Mouse (Mus musculus) bone marrow, adult 2 months (tissue): ENCODE data around the gene Tgfbr3.

Experiments
- CTCF ChIP-seq: fragments of 200-500 bp; IDR thresholded peaks from 2 replicates; pipeline ENCODE4 v1.5.1; 2011; ENCODE audit warnings: low read length, control low read depth; ENCODE audit not compliant: control insufficient read depth, insufficient read depth
- POLR2A ChIP-seq: fragments of 200-500 bp; IDR thresholded peaks from 2 replicates; pipeline ENCODE4 v1.6.1; 2011; ENCODE audit warnings: low read depth, mild to moderate bottlenecking, control low read depth, low read length, borderline replicate concordance; ENCODE audit not compliant: control insufficient read depth

DNA sequence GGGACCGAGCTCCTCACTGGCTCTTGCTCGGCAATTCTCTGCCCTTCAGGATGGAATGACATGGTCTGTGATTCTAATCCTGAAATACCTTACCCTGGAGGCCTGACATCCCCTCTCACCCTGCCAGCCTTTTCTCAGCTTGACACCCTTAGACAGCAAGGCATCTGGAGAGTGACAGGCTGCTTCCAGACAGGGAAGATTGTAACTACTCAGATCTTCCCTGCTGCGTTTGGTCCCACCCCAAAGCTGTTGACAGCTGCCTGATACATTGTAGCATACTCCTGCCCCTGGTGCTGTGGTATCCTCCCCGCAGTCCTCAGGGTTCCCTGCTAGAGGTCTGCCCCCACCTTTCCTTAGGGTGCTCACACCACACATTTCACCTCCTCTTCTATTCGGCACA is 160.1 kb downstream of the Tgfbr3 start:
- TF ChIP-seq CTCF (no peak), POLR2A (no peak)
